Comparison of ENCODE assay signal across 7 mouse cellular contexts in the genomic region with DNA sequence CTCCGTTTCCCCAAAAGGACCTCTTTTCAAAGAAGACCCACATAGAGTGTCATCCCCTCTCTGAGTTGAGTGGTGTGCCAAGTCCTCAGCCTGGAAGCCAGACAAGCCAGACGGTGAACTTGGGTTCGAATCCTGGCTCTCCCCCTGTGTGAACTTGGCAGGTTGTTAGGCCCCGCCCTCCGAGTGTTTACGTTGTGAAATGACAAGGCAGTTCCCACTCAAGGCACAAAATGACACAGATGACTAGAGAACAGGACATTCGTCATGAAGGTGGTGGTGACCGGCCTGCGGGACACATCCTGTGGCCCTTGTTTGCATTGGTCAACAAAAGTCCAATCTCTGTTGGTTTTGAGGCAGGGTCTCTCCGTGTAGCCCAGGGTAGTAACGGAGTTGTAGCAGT. TPM values are rescaled to one million over a fixed set of nuclear protein-coding genes. Genes with fewer than 3 reads are reported as not detected.
DNase-seq lines count a peak whose midpoint lies in the region; ATAC-seq and TF ChIP-seq lines count a peak whose summit lies in the region.

No protein-coding gene starts in this region.

- peak overlapping the region; percentile 89 for H3K4me2 ChIP-seq in heart, embryonic 13.5 days
- H3K4me2 ChIP-seq in lung, postnatal 0 days (replicated peaks; ENCODE audit: low read depth, low read length) = peak overlapping the region; percentile 61; the same call in 1 of the 2 replicates
- H3K4me2 ChIP-seq in stomach, postnatal 0 days (replicated peaks; ENCODE audit: low read depth) = peak overlapping the region; percentile 50

- WGBS in heart, embryonic 13.5 days = 79% methylated on average over 11 of the region's 11 CpGs
- 50% methylated on average over 11 of the region's 11 CpGs for WGBS in lung, postnatal 0 days
- 54% methylated on average over 11 of the region's 11 CpGs for WGBS in stomach, postnatal 0 days

- peak overlapping the region; percentile 93 for H3K4me3 ChIP-seq in E14TG2a.4 (replicated peaks; ENCODE audit: low read length)
- 0 out of 2 replicates have a peak overlapping the region, but pooled peaks have one; percentile 42 for H3K4me3 ChIP-seq in heart, embryonic 13.5 days
- no peak overlapping the region for H3K4me3 ChIP-seq in lung, postnatal 0 days (ENCODE audit: low read depth, low read length)
- peak overlapping the region; percentile 2; the same call in 1 of the 2 replicates for H3K4me3 ChIP-seq in stomach, postnatal 0 days (ENCODE audit: low read depth, low read length)

- intact Hi-C loops in gastrocnemius, postnatal 14 days (cut with DNase I; ENCODE audit: low total_unique reads) = loop anchor here (5.0 to 10.0 kb wide), 3 partner anchors 55 to 303 kb away; no protein-coding TSS in a partner anchor
- intact Hi-C loops in left cerebral cortex, postnatal 14 days (cut with DNase I) = loop anchor here (5.0 kb wide), 1 partner anchor 523 kb away; no protein-coding TSS in a partner anchor

- H3K27ac ChIP-seq in heart, embryonic 13.5 days (replicated peaks) = peak overlapping the region; percentile 97
- H3K27ac ChIP-seq in lung, postnatal 0 days (ENCODE audit: low read length) = peak overlapping the region; percentile 96
- H3K27ac ChIP-seq in stomach, postnatal 0 days (replicated peaks) = peak overlapping the region; percentile 96

- ATAC-seq in heart, embryonic 13.5 days (ENCODE audit: extremely low read depth, insufficient number of reproducible peaks, low FRiP score, low TSS enrichment) = no peak
- no peak for ATAC-seq in lung, postnatal 0 days
- ATAC-seq in stomach, postnatal 0 days (ENCODE audit: low FRiP score, low TSS enrichment) = no peak

- no peak for TF ChIP-seq CTCF in E14TG2a.4 (conservative IDR thresholded peaks at IDR 0.05; ENCODE audit: low read length)
- no peak for TF ChIP-seq CTCF in lung, postnatal 0 days (IDR thresholded peaks at IDR 0.05)
- no peak for TF ChIP-seq CTCF in stomach, postnatal 0 days (IDR thresholded peaks at IDR 0.05; ENCODE audit: low read depth)

- DNase-seq in ES-CJ7 (ENCODE audit: low read depth, low spot score) = peak; percentile 59
- DNase-seq in lung, postnatal 0 days (ENCODE audit: low spot score) = peak; percentile 77
- DNase-seq in stomach, postnatal 0 days (ENCODE audit: low spot score) = peak; percentile 64
- no peak for DNase-seq in gastrocnemius, postnatal 14 days
- no peak for DNase-seq in left cerebral cortex, postnatal 14 days (ENCODE audit: low spot score in 2 of 2)

- H3K4me1 ChIP-seq in E14TG2a.4 (replicated peaks; ENCODE audit: low read depth, low read length) = peaks cover 83% of the 10 kb centered on the region
- H3K4me1 ChIP-seq in heart, embryonic 13.5 days = peaks cover 98% of the 10 kb centered on the region
- H3K4me1 ChIP-seq in lung, postnatal 0 days (ENCODE audit: insufficient read depth, low read depth, low read length) = peaks cover 45% of the 10 kb centered on the region
- H3K4me1 ChIP-seq in stomach, postnatal 0 days (replicated peaks; ENCODE audit: control insufficient read depth, insufficient read depth) = peaks cover 28% of the 10 kb centered on the region

- peak; percentile 97 for TF ChIP-seq EP300 in lung, postnatal 0 days (IDR thresholded peaks at IDR 0.05)
- no peak for TF ChIP-seq EP300 in stomach, postnatal 0 days (optimal IDR thresholded peaks at IDR 0.05)

- H3K9ac ChIP-seq in heart, embryonic 13.5 days = 0 out of 2 replicates have a peak overlapping the region, but pooled peaks have one; percentile 81
- no peak overlapping the region for H3K9ac ChIP-seq in lung, postnatal 0 days (replicated peaks; ENCODE audit: low read depth)
- peak overlapping the region; percentile 52; the same call in 1 of the 2 replicates for H3K9ac ChIP-seq in stomach, postnatal 0 days (ENCODE audit: low read length)

- peaks cover 48% of the 10 kb centered on the region for H3K36me3 ChIP-seq in E14TG2a.4 (ENCODE audit: insufficient read depth, low read length)
- peaks cover 15% of the 10 kb centered on the region for H3K36me3 ChIP-seq in heart, embryonic 13.5 days
- no peaks in the 10 kb centered on the region for H3K36me3 ChIP-seq in lung, postnatal 0 days (ENCODE audit: insufficient read depth, low read length)
- no peaks in the 10 kb centered on the region for H3K36me3 ChIP-seq in stomach, postnatal 0 days (ENCODE audit: control insufficient read depth, insufficient read depth, low read length)

- H3K27me3 ChIP-seq in E14TG2a.4 (ENCODE audit: insufficient read depth, low read length) = no peaks in the 10 kb centered on the region
- H3K27me3 ChIP-seq in heart, embryonic 13.5 days (replicated peaks) = no peaks in the 10 kb centered on the region
- H3K27me3 ChIP-seq in lung, postnatal 0 days (replicated peaks; ENCODE audit: insufficient read depth, low read length) = no peaks in the 10 kb centered on the region
- no peaks in the 10 kb centered on the region for H3K27me3 ChIP-seq in stomach, postnatal 0 days (ENCODE audit: control insufficient read depth, insufficient read depth, low read length)

- H3K9me3 ChIP-seq in E14TG2a.4 (ENCODE audit: low read length) = no peaks in the 10 kb centered on the region
- no peaks in the 10 kb centered on the region for H3K9me3 ChIP-seq in heart, embryonic 13.5 days
- H3K9me3 ChIP-seq in lung, postnatal 0 days (ENCODE audit: low read length) = no peaks in the 10 kb centered on the region
- H3K9me3 ChIP-seq in stomach, postnatal 0 days (ENCODE audit: control insufficient read depth, low read length) = no peaks in the 10 kb centered on the region

RNA-seq across cellular contexts. Expression of gene Klf3, which starts 6.7 kb away (rescaled TPM):
- 49.8 TPM in 2 replicates for polyA plus RNA-seq in heart, embryonic 13.5 days (2015; fragmentation: Nextera tagmentation; extraction: Ambion mirVana)
- 89.7 and 104 TPM in 2 replicates for polyA plus RNA-seq in lung, postnatal 0 days (2015; fragmentation: Nextera tagmentation; extraction: Ambion mirVana)
- 97.5 and 101 TPM in 2 replicates for polyA plus RNA-seq in stomach, postnatal 0 days (2015; fragmentation: Nextera tagmentation; extraction: Ambion mirVana)
- total RNA-seq in gastrocnemius, postnatal 14 days (2021) = 10 to 100 TPM; 23.7 to 26.6 TPM
- 10 to 100 TPM; 24.2 to 31.2 TPM for total RNA-seq in left cerebral cortex, postnatal 14 days (2021)

Comparison
In these comparisons a context has a peak if more than half of its experiments do, and no peak if none do; other contexts are left out.
1. DNase-seq: peak in ES-CJ7 (single experiment), lung, postnatal 0 days (single experiment) and stomach, postnatal 0 days (single experiment); none in gastrocnemius, postnatal 14 days (single experiment) and left cerebral cortex, postnatal 14 days (0 of 2).
2. Peak in every context shown above with its lines, with median percentiles within 50 percentile points of each other: H3K27ac ChIP-seq and H3K4me2 ChIP-seq.